Mouse (Mus musculus): ENCODE measurements around the gene 4933425L06Rik. TPM values are rescaled to one million over a fixed set of nuclear protein-coding genes. Genes with fewer than 3 reads are reported as not detected.

4933425L06Rik gene
- polyA plus RNA-seq, 1 experiment from 2014 or later, result not detected

DNA sequence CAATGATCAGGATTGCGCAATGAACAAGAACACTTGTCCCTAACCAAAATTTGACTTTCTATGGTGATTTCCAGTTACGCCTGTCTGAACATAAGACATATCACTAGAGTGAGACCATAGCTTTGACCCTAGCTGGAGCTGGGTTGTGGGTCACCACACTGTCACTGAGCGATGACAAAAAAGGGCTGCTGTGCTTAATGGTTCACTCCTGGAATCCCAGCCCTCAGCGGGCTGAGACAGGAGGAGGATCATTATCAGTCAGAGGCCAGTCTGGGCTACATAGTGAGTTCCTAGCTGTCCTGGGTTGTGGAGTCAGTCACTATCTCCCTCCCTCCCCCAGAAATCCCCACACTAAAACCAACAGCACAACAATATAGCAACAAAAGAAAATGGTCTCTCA lies 18.8 kb downstream of the 4933425L06Rik start:
- Histone ChIP-seq H3K4me1 (ENCODE audit: control insufficient read depth in 2 of 2, insufficient read depth in 2 of 2, low read length in 2 of 2) (no peaks in the 10 kb centered on the region), H3K4me2 (ENCODE audit: low read length) (no peak overlapping the region), H3K27ac (replicated peaks in 1 of 2; ENCODE audit: control insufficient read depth in 1 of 2, insufficient read depth in 1 of 2, low read depth in 2 of 2, low read length in 2 of 2) (no peak overlapping the region), H3K9ac (ENCODE audit: low read length) (no peak overlapping the region), H3K4me3 (ENCODE audit: control insufficient read depth in 1 of 2, insufficient read depth in 1 of 2, low read depth in 1 of 2, low read length in 2 of 2) (no peak overlapping the region), H3K36me3 (ENCODE audit: control insufficient read depth, insufficient read depth, low read length) (no peaks in the 10 kb centered on the region), H3K27me3 (ENCODE audit: control insufficient read depth, insufficient read depth, low read length) (no peaks in the 10 kb centered on the region), H3K9me3 (ENCODE audit: control insufficient read depth, low read length) (no peaks in the 10 kb centered on the region)
- ATAC-seq (ENCODE audit: insufficient number of reproducible peaks, insufficient read depth, low FRiP score, low read depth), result no peak
- 70% methylated on average over 4 of the region's 4 CpGs for WGBS

DNA sequence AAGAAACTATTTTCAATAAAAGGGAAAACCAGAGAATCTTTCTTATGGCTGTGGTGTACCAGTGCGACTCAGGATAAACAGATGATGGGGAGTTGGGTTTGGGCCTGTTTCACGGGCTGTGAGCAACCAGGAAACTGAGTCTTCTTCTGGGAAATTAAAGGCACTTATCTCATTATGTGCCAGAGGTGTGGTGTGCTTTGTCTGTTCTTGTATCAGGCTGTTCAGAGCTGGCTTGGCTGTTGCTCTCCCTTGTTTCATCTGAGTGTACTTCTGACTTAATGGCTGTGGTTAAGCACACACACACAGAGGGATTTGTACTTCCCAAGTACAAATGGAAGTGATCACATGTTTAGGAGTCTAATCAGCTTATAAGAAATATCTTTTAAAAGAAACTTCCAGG lies 22.5 kb downstream of the 4933425L06Rik start:
- H3K27me3 ChIP-seq (ENCODE audit: control insufficient read depth, insufficient read depth, low read length), result no peaks in the 10 kb centered on the region
- H3K9ac ChIP-seq (ENCODE audit: low read length), result no peak overlapping the region
- no peak overlapping the region for H3K27ac ChIP-seq (replicated peaks in 1 of 2; ENCODE audit: control insufficient read depth in 1 of 2, insufficient read depth in 1 of 2, low read depth in 2 of 2, low read length in 2 of 2)
- no peak for ATAC-seq (ENCODE audit: insufficient number of reproducible peaks, insufficient read depth, low FRiP score, low read depth)
- H3K9me3 ChIP-seq (ENCODE audit: control insufficient read depth, low read length), result no peaks in the 10 kb centered on the region
- WGBS, result 65% methylated on average over 2 of the region's 2 CpGs
- H3K4me2 ChIP-seq (ENCODE audit: low read length), result no peak overlapping the region
- no peaks in the 10 kb centered on the region for H3K36me3 ChIP-seq (ENCODE audit: control insufficient read depth, insufficient read depth, low read length)
- H3K4me1 ChIP-seq (ENCODE audit: control insufficient read depth in 2 of 2, insufficient read depth in 2 of 2, low read length in 2 of 2), result no peaks in the 10 kb centered on the region
- no peak overlapping the region for H3K4me3 ChIP-seq (ENCODE audit: control insufficient read depth in 1 of 2, insufficient read depth in 1 of 2, low read depth in 1 of 2, low read length in 2 of 2)

DNA sequence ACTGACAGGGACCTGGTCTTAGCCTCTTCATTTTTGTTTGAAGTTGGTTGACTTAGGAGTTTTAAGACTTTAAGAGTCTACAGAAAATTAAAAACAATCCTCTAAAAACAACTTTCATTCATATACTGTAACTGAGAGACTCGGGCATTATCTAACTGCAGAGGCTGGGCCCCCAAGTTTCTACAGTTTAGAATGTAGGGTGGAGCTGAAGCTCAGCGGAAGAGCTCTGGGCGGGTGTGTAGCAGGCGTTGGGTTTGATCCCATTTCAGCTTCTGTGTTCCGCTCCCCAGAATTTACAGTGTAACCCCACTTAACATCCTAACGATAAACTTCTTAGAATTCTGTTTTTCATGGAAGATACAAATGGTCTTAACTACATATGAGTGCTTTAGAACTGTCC lies 29.7 kb downstream of the 4933425L06Rik start:
- no peak for ATAC-seq (ENCODE audit: insufficient number of reproducible peaks, insufficient read depth, low FRiP score, low read depth)
- WGBS, result 86% methylated on average over 6 of the region's 6 CpGs

DNA sequence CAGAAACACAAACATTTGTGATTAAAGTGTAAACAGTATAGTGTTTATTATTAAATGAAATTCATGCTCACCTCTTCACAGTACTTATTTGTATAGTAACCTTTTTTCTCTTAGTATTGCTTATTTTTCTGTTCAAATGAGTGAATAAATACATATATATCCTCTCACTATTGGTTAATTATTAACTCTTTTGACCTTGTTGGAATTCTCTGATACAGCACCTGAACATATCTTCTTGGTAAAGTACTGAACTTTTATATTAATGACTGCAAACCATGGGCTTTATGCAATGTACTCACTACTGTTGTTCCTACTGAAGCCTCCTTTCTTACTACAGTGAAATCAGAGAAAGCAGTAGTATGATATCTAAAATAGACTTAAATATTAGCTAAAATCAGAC lies 39.7 kb downstream of the 4933425L06Rik start:
- Histone ChIP-seq H3K4me1 (ENCODE audit: control insufficient read depth in 2 of 2, insufficient read depth in 2 of 2, low read length in 2 of 2) (no peaks in the 10 kb centered on the region), H3K36me3 (ENCODE audit: control insufficient read depth, insufficient read depth, low read length) (no peaks in the 10 kb centered on the region), H3K4me3 (ENCODE audit: control insufficient read depth in 1 of 2, insufficient read depth in 1 of 2, low read depth in 1 of 2, low read length in 2 of 2) (no peak overlapping the region), H3K4me2 (ENCODE audit: low read length) (no peak overlapping the region), H3K27me3 (ENCODE audit: control insufficient read depth, insufficient read depth, low read length) (no peaks in the 10 kb centered on the region), H3K9ac (ENCODE audit: low read length) (no peak overlapping the region), H3K27ac (replicated peaks in 1 of 2; ENCODE audit: control insufficient read depth in 1 of 2, insufficient read depth in 1 of 2, low read depth in 2 of 2, low read length in 2 of 2) (no peak overlapping the region), H3K9me3 (ENCODE audit: control insufficient read depth, low read length) (no peaks in the 10 kb centered on the region)
- no peak for ATAC-seq (ENCODE audit: insufficient number of reproducible peaks, insufficient read depth, low FRiP score, low read depth)

More for the DNA sequence above, 29.7 kb downstream of the 4933425L06Rik start:
- Histone ChIP-seq H3K36me3 (ENCODE audit: control insufficient read depth, insufficient read depth, low read length) (no peaks in the 10 kb centered on the region), H3K27me3 (ENCODE audit: control insufficient read depth, insufficient read depth, low read length) (no peaks in the 10 kb centered on the region), H3K4me1 (ENCODE audit: control insufficient read depth in 2 of 2, insufficient read depth in 2 of 2, low read length in 2 of 2) (no peaks in the 10 kb centered on the region), H3K9me3 (ENCODE audit: control insufficient read depth, low read length) (no peaks in the 10 kb centered on the region), H3K4me2 (ENCODE audit: low read length) (no peak overlapping the region), H3K27ac (replicated peaks in 1 of 2; ENCODE audit: control insufficient read depth in 1 of 2, insufficient read depth in 1 of 2, low read depth in 2 of 2, low read length in 2 of 2) (no peak overlapping the region), H3K9ac (ENCODE audit: low read length) (no peak overlapping the region), H3K4me3 (ENCODE audit: control insufficient read depth in 1 of 2, insufficient read depth in 1 of 2, low read depth in 1 of 2, low read length in 2 of 2) (no peak overlapping the region)

DNA sequence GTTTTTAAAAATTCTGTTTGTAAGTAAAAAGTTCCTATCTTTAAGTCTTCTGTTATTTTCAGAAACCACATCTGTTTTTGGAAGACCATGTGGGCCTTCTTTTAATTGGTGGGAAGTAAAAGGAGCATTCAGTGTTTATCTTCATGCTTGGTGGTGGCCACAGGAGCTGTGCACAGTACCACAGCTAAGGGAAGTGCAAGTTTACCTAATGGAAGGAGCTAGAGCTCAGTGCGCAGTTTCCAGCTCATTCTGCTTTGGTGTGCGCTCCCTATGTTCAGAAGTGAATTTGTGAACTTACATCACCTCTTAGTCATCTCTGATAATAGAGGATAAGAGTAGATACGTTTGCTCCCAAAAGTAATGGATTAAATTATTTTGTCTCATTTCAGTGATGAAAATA lies 40.2 kb downstream of the 4933425L06Rik start:
- H3K27ac ChIP-seq (replicated peaks in 1 of 2; ENCODE audit: control insufficient read depth in 1 of 2, insufficient read depth in 1 of 2, low read depth in 2 of 2, low read length in 2 of 2), result no peak overlapping the region
- H3K9ac ChIP-seq (ENCODE audit: low read length), result no peak overlapping the region
- no peaks in the 10 kb centered on the region for H3K4me1 ChIP-seq (ENCODE audit: control insufficient read depth in 2 of 2, insufficient read depth in 2 of 2, low read length in 2 of 2)
- no peak overlapping the region for H3K4me2 ChIP-seq (ENCODE audit: low read length)
- no peak for ATAC-seq (ENCODE audit: insufficient number of reproducible peaks, insufficient read depth, low FRiP score, low read depth)
- H3K36me3 ChIP-seq (ENCODE audit: control insufficient read depth, insufficient read depth, low read length), result no peaks in the 10 kb centered on the region
- no peaks in the 10 kb centered on the region for H3K9me3 ChIP-seq (ENCODE audit: control insufficient read depth, low read length)
- no peak overlapping the region for H3K4me3 ChIP-seq (ENCODE audit: control insufficient read depth in 1 of 2, insufficient read depth in 1 of 2, low read depth in 1 of 2, low read length in 2 of 2)
- H3K27me3 ChIP-seq (ENCODE audit: control insufficient read depth, insufficient read depth, low read length), result no peaks in the 10 kb centered on the region
- 79% methylated on average over 3 of the region's 3 CpGs for WGBS

DNA sequence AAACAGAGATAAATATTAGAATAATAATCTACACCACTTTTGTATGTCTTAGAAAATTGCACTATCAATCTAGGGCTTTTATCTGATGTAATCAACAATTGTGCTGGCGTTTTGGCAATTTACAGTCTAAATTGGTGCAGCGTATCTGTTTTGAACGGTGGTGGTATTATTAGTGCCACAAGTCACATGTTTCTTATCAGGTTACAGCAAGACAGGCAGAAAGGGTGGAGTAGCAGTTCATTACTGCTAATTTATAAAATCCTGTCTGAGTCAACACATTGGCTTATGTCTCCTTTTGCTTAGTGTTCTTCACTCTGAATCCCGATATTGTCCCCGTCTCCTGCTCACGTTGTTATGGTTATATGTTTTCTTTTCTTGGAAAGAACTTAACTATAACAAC lies 48.2 kb downstream of the 4933425L06Rik start:
- Histone ChIP-seq H3K4me2 (ENCODE audit: low read length) (no peak overlapping the region), H3K4me1 (ENCODE audit: control insufficient read depth in 2 of 2, insufficient read depth in 2 of 2, low read length in 2 of 2) (peaks cover 2 to 8% of the 10 kb centered on the region in 2 experiments; a peak in 3 of 4 replicates), H3K4me3 (ENCODE audit: control insufficient read depth in 1 of 2, insufficient read depth in 1 of 2, low read depth in 1 of 2, low read length in 2 of 2) (no peak overlapping the region), H3K27me3 (ENCODE audit: control insufficient read depth, insufficient read depth, low read length) (no peaks in the 10 kb centered on the region), H3K9ac (ENCODE audit: low read length) (no peak overlapping the region), H3K9me3 (ENCODE audit: control insufficient read depth, low read length) (no peaks in the 10 kb centered on the region), H3K27ac (replicated peaks in 1 of 2; ENCODE audit: control insufficient read depth in 1 of 2, insufficient read depth in 1 of 2, low read depth in 2 of 2, low read length in 2 of 2) (no peak overlapping the region), H3K36me3 (ENCODE audit: control insufficient read depth, insufficient read depth, low read length) (no peaks in the 10 kb centered on the region)
- no peak for ATAC-seq (ENCODE audit: insufficient number of reproducible peaks, insufficient read depth, low FRiP score, low read depth)
- 67% methylated on average over 6 of the region's 6 CpGs for whole genome bisulfite sequencing

DNA sequence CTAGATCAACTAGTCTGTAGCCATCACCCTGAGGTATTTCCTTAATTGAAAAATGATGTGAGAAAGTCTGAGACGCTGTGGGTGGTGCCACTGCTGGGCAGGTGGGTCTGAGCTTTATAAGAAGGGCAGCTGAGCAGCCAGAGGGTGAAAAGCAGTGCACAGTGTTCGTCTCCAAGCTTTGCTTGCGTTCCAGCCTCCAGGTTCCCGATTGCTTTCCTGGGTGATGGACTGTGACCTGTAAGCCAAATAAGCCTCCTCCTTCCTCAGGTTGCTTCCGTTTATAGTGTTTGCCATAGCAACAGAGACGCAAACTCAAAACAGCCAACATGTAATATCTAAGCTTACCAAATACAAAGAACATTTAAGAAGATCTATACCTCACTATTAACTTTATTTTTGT lies 50.4 kb downstream of the 4933425L06Rik start:
- Histone ChIP-seq H3K9me3 (ENCODE audit: control insufficient read depth, low read length) (no peaks in the 10 kb centered on the region), H3K36me3 (ENCODE audit: control insufficient read depth, insufficient read depth, low read length) (no peaks in the 10 kb centered on the region), H3K4me2 (ENCODE audit: low read length) (no peak overlapping the region), H3K4me1 (ENCODE audit: control insufficient read depth in 2 of 2, insufficient read depth in 2 of 2, low read length in 2 of 2) (peaks cover 2 to 8% of the 10 kb centered on the region in 2 experiments; a peak in 3 of 4 replicates), H3K27me3 (ENCODE audit: control insufficient read depth, insufficient read depth, low read length) (no peaks in the 10 kb centered on the region), H3K27ac (replicated peaks in 1 of 2; ENCODE audit: control insufficient read depth in 1 of 2, insufficient read depth in 1 of 2, low read depth in 2 of 2, low read length in 2 of 2) (no peak overlapping the region), H3K9ac (ENCODE audit: low read length) (no peak overlapping the region), H3K4me3 (ENCODE audit: control insufficient read depth in 1 of 2, insufficient read depth in 1 of 2, low read depth in 1 of 2, low read length in 2 of 2) (no peak overlapping the region)
- ATAC-seq (ENCODE audit: insufficient number of reproducible peaks, insufficient read depth, low FRiP score, low read depth), result no peak
- WGBS, result 79% methylated on average over 6 of the region's 6 CpGs

DNA sequence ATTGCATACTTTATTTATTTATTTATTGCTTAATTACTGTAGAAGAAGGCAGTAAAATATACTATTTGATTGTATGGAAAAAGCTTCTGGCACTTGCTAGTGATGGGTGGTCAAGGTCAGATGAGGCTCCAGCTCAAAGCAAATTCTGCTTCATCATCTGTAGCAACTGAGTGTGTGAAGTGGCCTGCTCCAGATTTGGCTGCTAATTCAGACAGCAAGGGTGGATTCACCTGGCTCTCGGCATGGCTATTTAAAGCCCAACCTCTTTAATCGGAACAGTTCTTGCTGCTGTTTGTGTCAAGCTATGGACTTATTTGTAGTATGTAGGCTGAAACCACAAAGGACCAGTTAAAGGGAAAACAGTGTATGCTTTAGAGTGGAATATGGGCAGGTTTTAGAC lies 50.9 kb downstream of the 4933425L06Rik start:
- Histone ChIP-seq H3K4me2 (ENCODE audit: low read length) (no peak overlapping the region), H3K9ac (ENCODE audit: low read length) (no peak overlapping the region), H3K4me3 (ENCODE audit: control insufficient read depth in 1 of 2, insufficient read depth in 1 of 2, low read depth in 1 of 2, low read length in 2 of 2) (no peak overlapping the region), H3K27me3 (ENCODE audit: control insufficient read depth, insufficient read depth, low read length) (no peaks in the 10 kb centered on the region), H3K36me3 (ENCODE audit: control insufficient read depth, insufficient read depth, low read length) (no peaks in the 10 kb centered on the region), H3K9me3 (ENCODE audit: control insufficient read depth, low read length) (no peaks in the 10 kb centered on the region), H3K27ac (replicated peaks in 1 of 2; ENCODE audit: control insufficient read depth in 1 of 2, insufficient read depth in 1 of 2, low read depth in 2 of 2, low read length in 2 of 2) (no peak overlapping the region), H3K4me1 (ENCODE audit: control insufficient read depth in 2 of 2, insufficient read depth in 2 of 2, low read length in 2 of 2) (peaks cover 2 to 8% of the 10 kb centered on the region in 2 experiments; a peak in 3 of 4 replicates)
- ATAC-seq (ENCODE audit: insufficient number of reproducible peaks, insufficient read depth, low FRiP score, low read depth), result no peak
- 34% methylated on average over 2 of the region's 2 CpGs for WGBS
